Mouse (Mus musculus): ENCODE data around the gene Vrtn. TPM values are rescaled to one million over a fixed set of nuclear protein-coding genes. Genes with fewer than 3 reads are reported as not detected.
A peak's percentile ranks its signal among the peaks of the same experiment; 100 is the strongest.

Gene Vrtn
- polyA plus RNA-seq, 1 experiment from 2014 or later = not detected

GRCm38 (mm10) chr12:84614524-84614923 is 26.3 kb upstream of the Vrtn start:
- Histone ChIP-seq H3K27ac (ENCODE audit: low read length) (no peak overlapping the region), H3K4me1 (ENCODE audit: insufficient read depth, low read depth, low read length) (no peaks in the 10 kb centered on the region), H3K9ac (replicated peaks; ENCODE audit: low read depth) (no peak overlapping the region), H3K36me3 (ENCODE audit: insufficient read depth, low read length) (no peaks in the 10 kb centered on the region), H3K4me3 (ENCODE audit: low read depth, low read length) (no peak overlapping the region), H3K4me2 (replicated peaks; ENCODE audit: low read depth, low read length) (no peak overlapping the region), H3K9me3 (ENCODE audit: low read length) (no peaks in the 10 kb centered on the region), H3K27me3 (replicated peaks; ENCODE audit: insufficient read depth, low read length) (no peaks in the 10 kb centered on the region)
- TF ChIP-seq EP300 (IDR thresholded peaks at IDR 0.05) = no peak
- TF ChIP-seq CTCF (IDR thresholded peaks at IDR 0.05) = no peak
- ATAC-seq (no peak; the same call in 1 of the 2 replicates), DNase-seq (ENCODE audit: low spot score) (peak; percentile 63)
- 56% methylated on average over 7 of the region's 7 CpGs for WGBS

- Histone ChIP-seq H3K36me3 (ENCODE audit: insufficient read depth, low read length) (no peaks in the 10 kb centered on the region), H3K4me2 (replicated peaks; ENCODE audit: low read depth, low read length) (peak within 1 kb of the TSS; percentile 81), H3K27me3 (replicated peaks; ENCODE audit: insufficient read depth, low read length) (no peaks in the 10 kb centered on the region), H3K4me3 (ENCODE audit: low read depth, low read length) (peak within 1 kb of the TSS; percentile 76), H3K27ac (ENCODE audit: low read length) (no peak within 1 kb of the TSS), H3K9me3 (ENCODE audit: low read length) (no peaks in the 10 kb centered on the region), H3K9ac (replicated peaks; ENCODE audit: low read depth) (peak within 1 kb of the TSS; percentile 75), H3K4me1 (ENCODE audit: insufficient read depth, low read depth, low read length) (no peaks in the 10 kb centered on the region)
- DNase-seq (ENCODE audit: low spot score) (peak; percentile 98), ATAC-seq (peak; percentile 99)
- under 1% methylated on average over 34 of the region's 34 CpGs for WGBS
- TF ChIP-seq CTCF (IDR thresholded peaks at IDR 0.05) (peak; percentile 67), EP300 (IDR thresholded peaks at IDR 0.05) (peak; percentile 19; the same call in 1 of the 2 replicates)
Observed at GRCm38 (mm10) chr12:84616977-84617630, 23.7 kb upstream of the Vrtn start, which contains the start of gene Abcd4. Abcd4 (minus strand) TSS chr12:84617413.

- TF ChIP-seq CTCF (IDR thresholded peaks at IDR 0.05) (peak; percentile 33), EP300 (IDR thresholded peaks at IDR 0.05) (no peak)
- H3K4me1 ChIP-seq (ENCODE audit: insufficient read depth, low read depth, low read length) = no peaks in the 10 kb centered on the region
- H3K9ac ChIP-seq (replicated peaks; ENCODE audit: low read depth) = peak overlapping the region; percentile 16; the same call in 1 of the 2 replicates
- peak overlapping the region; percentile 76 for H3K4me3 ChIP-seq (ENCODE audit: low read depth, low read length)
- ATAC-seq (peak; percentile 65), DNase-seq (ENCODE audit: low spot score) (peak; percentile 42)
- peak overlapping the region; percentile 81 for H3K4me2 ChIP-seq (replicated peaks; ENCODE audit: low read depth, low read length)
- no peaks in the 10 kb centered on the region for H3K9me3 ChIP-seq (ENCODE audit: low read length)
- no peaks in the 10 kb centered on the region for H3K27me3 ChIP-seq (replicated peaks; ENCODE audit: insufficient read depth, low read length)
- H3K36me3 ChIP-seq (ENCODE audit: insufficient read depth, low read length) = no peaks in the 10 kb centered on the region
- 2% methylated on average over 10 of the region's 10 CpGs for WGBS
- H3K27ac ChIP-seq (ENCODE audit: low read length) = no peak overlapping the region
Observed at GRCm38 (mm10) chr12:84617663-84618062, 23.2 kb upstream of the Vrtn start.

- no peaks in the 10 kb centered on the region for H3K9me3 ChIP-seq (ENCODE audit: low read length)
- DNase-seq (ENCODE audit: low spot score) (peak; percentile 37), ATAC-seq (no peak)
- H3K27me3 ChIP-seq (replicated peaks; ENCODE audit: insufficient read depth, low read length) = peaks cover 8% of the 10 kb centered on the region; the same call in 1 of the 2 replicates
- H3K27ac ChIP-seq (ENCODE audit: low read length) = no peak overlapping the region
- no peak overlapping the region for H3K9ac ChIP-seq (replicated peaks; ENCODE audit: low read depth)
- H3K4me3 ChIP-seq (ENCODE audit: low read depth, low read length) = no peak overlapping the region
- H3K4me2 ChIP-seq (replicated peaks; ENCODE audit: low read depth, low read length) = no peak overlapping the region
- no peaks in the 10 kb centered on the region for H3K4me1 ChIP-seq (ENCODE audit: insufficient read depth, low read depth, low read length)
- TF ChIP-seq CTCF (IDR thresholded peaks at IDR 0.05) (peak; percentile 38), EP300 (IDR thresholded peaks at IDR 0.05) (no peak)
- H3K36me3 ChIP-seq (ENCODE audit: insufficient read depth, low read length) = no peaks in the 10 kb centered on the region
Observed at GRCm38 (mm10) chr12:84620975-84621374, 19.8 kb upstream of the Vrtn start.

- TF ChIP-seq EP300 (IDR thresholded peaks at IDR 0.05) (no peak), CTCF (IDR thresholded peaks at IDR 0.05) (no peak)
- 25% methylated on average over 8 of the region's 8 CpGs for WGBS
- no peak overlapping the region for H3K4me3 ChIP-seq (ENCODE audit: low read depth, low read length)
- H3K4me2 ChIP-seq (replicated peaks; ENCODE audit: low read depth, low read length) = no peak overlapping the region
- no peak for DNase-seq (ENCODE audit: low spot score)
- no peaks in the 10 kb centered on the region for H3K9me3 ChIP-seq (ENCODE audit: low read length)
- H3K9ac ChIP-seq (replicated peaks; ENCODE audit: low read depth) = no peak overlapping the region
- H3K27ac ChIP-seq (ENCODE audit: low read length) = no peak overlapping the region
- no peaks in the 10 kb centered on the region for H3K4me1 ChIP-seq (ENCODE audit: insufficient read depth, low read depth, low read length)
- H3K36me3 ChIP-seq (ENCODE audit: insufficient read depth, low read length) = no peaks in the 10 kb centered on the region
- no peak for ATAC-seq
- peaks cover 8% of the 10 kb centered on the region; the same call in 1 of the 2 replicates for H3K27me3 ChIP-seq (replicated peaks; ENCODE audit: insufficient read depth, low read length)
Observed at GRCm38 (mm10) chr12:84624601-84625000, 16.2 kb upstream of the Vrtn start.

- Histone ChIP-seq H3K27ac (ENCODE audit: low read length) (no peak overlapping the region), H3K4me2 (replicated peaks; ENCODE audit: low read depth, low read length) (no peak overlapping the region), H3K27me3 (replicated peaks; ENCODE audit: insufficient read depth, low read length) (peaks cover 8% of the 10 kb centered on the region; the same call in 1 of the 2 replicates), H3K36me3 (ENCODE audit: insufficient read depth, low read length) (no peaks in the 10 kb centered on the region), H3K9me3 (ENCODE audit: low read length) (no peaks in the 10 kb centered on the region), H3K9ac (replicated peaks; ENCODE audit: low read depth) (no peak overlapping the region), H3K4me3 (ENCODE audit: low read depth, low read length) (no peak overlapping the region), H3K4me1 (ENCODE audit: insufficient read depth, low read depth, low read length) (no peaks in the 10 kb centered on the region)
- ATAC-seq (no peak), DNase-seq (ENCODE audit: low spot score) (no peak)
- WGBS = 6% methylated on average over 9 of the region's 9 CpGs
- no peak for TF ChIP-seq EP300 (IDR thresholded peaks at IDR 0.05)
- TF ChIP-seq CTCF (IDR thresholded peaks at IDR 0.05) = no peak
Observed at GRCm38 (mm10) chr12:84625116-84625515, 15.7 kb upstream of the Vrtn start.

Measured in lung, postnatal 0 days (tissue).